Mouse (Mus musculus): ENCODE data around the gene Hes6. TPM values are rescaled to one million over a fixed set of nuclear protein-coding genes. Genes with fewer than 3 reads are reported as not detected.

Gene Hes6
- total RNA-seq, 4 experiments from 2014 or later: 17.5 to 22.3 (median 21.8) TPM

DNA sequence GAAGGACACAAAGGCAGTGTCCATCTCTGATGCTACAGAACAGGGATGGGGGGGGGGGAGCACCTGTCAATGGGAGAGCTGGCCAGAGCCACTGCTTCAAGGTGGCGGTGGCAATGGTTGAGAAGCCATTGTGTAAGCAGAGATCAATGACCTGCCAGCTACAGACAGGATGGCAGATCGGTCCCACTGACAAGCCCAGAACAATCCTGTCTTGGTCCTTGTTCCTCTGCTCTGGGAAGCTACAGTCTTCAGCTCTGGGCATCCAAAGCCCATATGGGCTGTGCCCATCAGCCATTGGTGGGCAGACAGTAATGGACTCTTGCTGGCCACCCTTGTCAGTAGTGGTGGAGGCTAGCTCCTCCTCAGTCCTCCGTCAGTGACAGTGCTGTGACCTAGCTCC, 28.0 kb upstream of the Hes6 start:
- no peak for DNase-seq (ENCODE audit: low spot score in 2 of 2)

DNA sequence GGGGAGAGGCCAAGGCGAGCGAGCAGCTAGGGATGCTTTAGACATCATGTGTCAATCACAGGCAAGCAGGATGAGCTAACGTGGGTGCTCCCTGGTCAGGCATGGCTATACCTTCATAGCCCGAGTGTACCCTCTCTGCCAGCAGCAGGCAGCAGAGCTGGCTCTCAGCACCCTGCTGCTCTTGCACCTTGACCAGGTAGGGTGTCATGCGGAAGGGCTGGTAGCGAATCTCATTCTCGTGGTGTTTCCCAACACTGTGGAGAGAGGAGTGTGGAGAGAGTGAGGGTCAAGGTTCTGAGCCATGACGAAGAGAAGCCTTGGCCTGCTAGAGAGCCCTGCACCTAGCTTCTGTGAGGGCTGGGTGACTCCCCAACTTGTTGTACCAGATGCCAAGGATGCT, 25.9 kb upstream of the Hes6 start:
- no peak for DNase-seq (ENCODE audit: low spot score in 2 of 2)

DNA sequence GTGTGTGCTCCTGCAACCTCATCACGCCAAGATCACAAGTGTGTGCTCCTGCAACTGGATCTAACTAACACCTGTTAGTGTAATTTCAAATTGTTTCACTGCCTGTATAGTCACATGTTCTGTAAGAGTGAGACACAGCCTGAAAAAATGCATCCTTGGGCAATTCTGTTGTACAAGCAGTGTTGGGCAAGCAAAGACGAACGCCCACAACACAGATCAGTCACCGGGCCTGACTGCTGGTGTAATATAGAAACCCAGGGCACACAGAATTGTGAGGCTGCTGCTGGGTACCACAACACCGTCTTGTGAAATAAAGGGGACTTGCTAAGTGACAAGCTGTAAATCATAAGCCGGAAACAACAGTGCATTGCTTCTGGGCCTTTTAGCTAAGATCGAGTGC, 23.7 kb upstream of the Hes6 start:
- DNase-seq (ENCODE audit: low spot score in 2 of 2): no peak

DNA sequence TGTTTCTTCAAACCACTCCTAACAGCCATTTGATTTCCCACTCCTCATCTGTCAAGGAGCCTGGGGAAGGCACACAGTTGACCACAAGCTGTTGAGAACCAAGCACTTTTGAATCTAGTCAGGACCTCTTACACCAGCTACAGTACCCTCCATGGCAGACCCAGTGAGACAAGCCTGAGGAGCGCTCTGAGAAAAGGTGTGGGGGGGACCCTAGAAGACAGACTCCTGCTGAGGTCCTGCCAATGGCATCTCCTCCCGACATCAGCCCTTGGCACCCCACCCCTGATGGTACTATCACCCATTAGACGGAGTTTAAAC, 23.2 kb upstream of the Hes6 start:
- no peak for DNase-seq (ENCODE audit: low spot score in 2 of 2)

DNA sequence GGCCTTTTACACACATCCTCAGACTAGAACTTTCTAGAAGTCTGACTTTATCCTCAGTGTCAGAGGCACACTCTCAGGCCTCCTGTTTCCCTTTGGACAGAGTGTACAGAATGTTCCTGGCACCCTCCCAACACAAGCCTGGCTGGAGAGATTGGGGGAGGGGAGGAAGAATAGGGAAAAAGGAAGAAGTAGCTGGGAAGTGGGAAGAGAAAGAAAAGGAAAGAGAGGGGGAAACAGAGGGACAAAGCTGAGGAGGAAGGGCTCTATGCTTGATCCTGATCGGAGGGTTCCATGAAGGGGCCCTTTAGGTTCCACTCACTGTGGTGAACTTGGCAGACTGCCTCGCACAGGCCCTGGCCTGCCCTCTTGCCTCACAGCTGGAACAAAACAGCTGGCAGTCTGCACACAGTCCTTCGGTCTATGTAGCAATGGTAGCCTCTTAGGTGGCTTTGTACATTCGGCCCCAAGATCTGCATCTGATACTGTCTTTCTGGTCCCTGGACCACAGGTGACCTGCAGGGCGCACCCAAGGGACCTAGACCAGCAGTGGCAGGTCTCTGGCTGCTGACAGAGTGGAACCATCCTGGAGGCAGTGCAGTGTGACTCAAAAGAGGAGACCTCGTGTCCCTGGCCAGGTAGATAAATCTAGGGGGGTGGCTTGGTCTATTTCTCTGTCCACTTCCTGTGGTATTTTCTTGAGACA, 22.7 kb upstream of the Hes6 start:
- DNase-seq (ENCODE audit: low spot score in 2 of 2): no peak

DNA sequence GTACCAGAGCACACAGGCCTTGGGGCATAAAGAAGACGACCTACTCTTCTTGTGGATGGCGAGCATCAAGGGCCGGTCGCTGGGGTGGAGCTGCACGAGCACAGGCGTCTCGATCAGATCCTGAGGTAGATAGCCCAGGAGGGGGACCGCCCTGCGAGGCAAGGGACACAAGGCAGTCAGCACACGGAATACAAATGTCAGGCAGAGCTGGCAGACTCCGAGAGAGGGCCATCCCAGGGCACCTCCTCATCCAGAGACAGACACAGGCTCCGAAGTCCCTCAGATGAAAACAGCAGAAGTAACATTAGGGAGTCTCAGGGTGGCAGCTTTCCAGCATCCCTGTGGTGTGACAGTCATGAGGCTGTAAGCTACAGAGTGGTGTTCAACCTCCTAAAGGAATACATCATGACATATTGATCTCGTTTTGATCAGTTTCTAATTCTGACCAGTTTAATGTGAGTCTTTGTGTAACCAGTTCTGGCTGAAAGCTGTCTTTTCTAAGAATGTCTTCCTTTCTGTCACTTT, 21.8 kb upstream of the Hes6 start:
- DNase-seq (ENCODE audit: low spot score in 2 of 2): no peak

DNA sequence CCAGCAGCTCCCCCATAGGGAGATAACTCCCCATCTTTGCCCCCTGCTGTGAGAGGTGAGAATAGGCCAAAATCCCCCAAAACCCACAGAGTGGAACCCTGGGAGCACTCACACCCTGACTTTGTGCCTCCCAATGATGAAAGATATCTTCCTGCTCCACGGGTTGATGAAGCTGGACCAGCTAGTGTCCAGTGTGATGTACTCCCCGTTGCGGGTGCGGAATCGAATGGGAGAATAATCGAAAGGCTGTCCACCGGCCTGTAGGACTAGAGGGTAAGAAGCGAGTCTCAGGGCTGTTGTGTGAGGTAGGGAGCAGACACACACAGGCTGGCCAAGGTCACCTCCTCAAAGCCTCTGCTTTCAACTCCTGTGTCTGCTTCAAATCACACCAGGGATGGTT, 21.1 kb upstream of the Hes6 start:
- no peak for DNase-seq (ENCODE audit: low spot score in 2 of 2)

DNA sequence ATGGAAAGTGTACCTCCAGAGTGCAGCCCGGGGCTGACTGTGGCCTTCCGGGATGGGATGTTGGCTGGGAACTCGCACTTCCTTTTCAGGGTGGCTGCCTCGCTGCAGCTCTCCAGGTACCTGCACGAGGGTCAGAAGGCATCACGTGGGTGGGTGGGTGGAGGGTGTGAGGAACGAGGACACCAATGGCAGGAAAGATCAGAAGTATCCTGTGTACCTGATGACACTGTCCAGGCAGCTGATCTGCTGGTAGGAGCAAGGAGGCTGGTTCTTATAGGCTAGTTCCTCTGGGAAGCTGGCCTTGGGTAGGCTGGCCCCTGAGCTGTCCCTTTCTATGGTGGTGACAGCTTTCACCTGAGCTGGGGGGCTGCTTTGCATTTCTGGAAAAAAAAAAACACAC, 16.9 kb upstream of the Hes6 start:
- no peak for DNase-seq (ENCODE audit: low spot score in 2 of 2)

DNA sequence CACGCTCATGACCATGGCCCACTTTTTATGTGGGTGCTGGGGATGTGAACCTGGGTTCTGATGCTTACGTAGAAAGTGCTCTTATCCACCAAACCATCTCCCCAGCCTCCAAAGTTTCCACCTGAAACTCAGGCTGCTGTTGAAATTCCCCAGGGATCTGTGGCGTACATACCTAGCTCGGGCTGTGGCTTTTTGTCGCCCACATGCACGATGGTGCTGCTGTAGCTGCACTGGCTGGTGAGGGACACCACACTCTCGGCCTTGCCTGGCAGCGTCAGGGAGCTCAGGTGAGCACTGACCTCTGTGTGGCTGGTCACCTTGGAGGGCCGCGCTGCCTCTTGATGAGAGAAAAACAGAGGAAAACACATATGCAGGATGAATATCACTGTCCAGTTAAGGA, 15.4 kb upstream of the Hes6 start:
- no peak for DNase-seq (ENCODE audit: low spot score in 2 of 2)

DNA sequence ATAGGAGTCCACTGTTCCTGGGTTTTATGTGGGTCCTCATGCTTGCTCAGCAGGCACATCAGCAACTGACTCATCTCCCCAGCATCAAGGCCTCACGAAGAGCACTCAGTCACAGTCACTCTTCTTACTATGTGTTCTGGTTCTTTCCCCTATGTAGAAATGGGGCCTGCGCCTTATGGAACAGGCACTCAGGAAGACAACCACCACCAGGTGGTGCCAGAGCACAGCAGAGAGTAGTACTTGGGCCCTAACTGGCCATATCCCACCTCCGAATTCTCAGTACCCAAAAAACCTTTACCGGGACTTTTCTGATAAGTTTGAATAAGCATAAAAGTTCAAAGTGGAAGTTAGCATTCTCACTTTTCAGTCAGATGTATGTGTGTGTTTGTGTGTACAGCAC, 14.8 kb upstream of the Hes6 start:
- DNase-seq (ENCODE audit: low spot score in 2 of 2): peak in 1 of 2 experiments; percentile 57

DNA sequence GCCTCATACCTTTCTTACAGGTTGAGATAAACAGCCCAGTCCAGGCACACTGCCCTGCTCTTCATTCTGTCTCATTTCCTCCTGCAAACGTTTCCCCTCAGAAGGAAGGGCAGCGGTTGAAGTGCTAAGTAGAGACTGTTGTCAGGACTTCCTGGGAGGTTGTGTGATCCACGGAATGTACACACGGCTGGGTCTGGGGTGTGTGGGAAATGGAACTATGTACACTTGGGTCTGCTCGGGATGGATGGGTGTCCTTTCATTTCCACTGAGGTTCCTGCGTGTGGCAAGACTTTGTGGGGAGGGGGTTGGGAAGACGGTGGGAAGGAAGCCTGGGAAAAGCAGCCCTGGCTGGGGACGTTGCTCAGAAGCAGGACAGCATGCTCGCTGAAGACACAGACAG, 12.6 kb upstream of the Hes6 start:
- no peak for DNase-seq (ENCODE audit: low spot score in 2 of 2)

DNA sequence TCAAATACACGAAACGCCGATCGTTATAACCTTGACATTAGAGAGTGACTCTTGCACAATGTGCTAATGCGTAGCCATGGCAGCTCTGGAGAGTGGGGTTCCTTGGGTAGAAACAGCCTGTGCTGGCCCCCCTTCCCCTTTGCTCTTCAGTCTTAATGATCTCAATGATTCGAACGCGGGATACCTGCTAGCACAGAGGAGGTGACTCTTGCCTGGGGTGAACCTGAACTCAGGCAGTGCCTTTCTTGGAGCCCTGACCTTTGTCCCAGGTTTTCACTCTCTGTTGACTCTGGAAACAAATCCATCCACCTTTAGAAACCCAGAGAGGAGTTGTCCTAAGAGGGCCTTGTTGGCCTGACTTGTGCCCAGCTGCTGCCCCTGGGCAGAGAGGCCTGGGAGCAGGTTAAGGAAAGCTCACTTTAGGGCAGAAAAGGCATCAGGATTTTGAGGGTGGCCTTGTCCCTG, 6.8 kb upstream of the Hes6 start:
- DNase-seq (ENCODE audit: low spot score in 2 of 2): no peak

DNA sequence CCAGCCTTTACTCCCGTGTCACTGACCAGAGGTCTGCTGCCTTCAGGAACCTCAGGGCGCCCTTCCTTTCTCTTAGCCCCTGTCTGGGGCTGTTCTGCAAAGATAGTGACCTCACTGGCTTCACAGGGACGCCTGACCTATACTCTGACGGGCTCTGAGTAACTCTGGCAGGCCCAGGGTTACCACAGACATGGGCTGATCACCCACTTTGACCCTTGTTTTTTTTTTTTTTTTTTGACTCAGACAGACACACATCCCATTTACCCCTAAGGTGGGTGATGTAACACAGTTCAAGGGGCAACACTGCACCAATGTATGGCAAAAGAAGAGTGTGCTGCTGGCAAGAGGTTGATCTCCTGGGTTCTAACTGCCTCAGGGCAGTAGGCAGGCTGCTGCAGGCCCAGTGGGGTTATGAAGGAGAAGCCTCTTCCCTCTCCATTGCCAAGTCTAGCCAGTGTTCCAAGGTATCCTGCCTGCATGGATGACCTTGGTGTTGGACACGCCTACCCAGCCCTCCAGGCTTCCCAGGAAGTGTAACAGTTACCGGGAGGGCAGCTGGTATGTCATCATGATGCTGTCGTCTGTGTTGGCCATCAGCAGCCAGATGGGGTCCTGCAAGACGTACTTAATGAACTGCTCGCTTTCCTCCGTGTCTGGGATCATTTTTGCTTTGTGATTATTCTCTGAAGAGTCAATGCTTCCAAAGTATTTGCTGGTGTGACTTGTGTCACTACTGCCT, 6.2 kb upstream of the Hes6 start:
- no peak for DNase-seq (ENCODE audit: low spot score in 2 of 2)

DNA sequence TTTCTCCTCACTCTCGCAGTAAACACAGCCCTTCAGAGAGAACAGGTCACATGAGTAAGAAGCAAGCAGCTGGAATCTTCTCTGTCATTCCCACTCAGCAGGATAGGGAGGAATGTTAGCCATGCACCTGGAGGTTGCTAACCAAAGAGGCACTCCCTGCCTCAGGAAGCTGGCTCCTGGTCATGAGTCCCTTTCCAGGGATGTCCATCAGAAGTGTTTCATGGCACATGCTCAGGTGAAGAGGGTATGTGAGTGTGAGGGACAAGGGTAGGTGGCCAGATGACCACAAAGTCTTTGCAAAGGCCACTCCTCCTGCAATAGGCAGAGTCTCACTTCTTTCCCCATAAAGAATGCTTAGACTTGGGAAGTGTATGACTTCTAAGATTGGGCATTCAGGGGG, 4.2 kb upstream of the Hes6 start:
- no peak for DNase-seq (ENCODE audit: low spot score in 2 of 2)

DNA sequence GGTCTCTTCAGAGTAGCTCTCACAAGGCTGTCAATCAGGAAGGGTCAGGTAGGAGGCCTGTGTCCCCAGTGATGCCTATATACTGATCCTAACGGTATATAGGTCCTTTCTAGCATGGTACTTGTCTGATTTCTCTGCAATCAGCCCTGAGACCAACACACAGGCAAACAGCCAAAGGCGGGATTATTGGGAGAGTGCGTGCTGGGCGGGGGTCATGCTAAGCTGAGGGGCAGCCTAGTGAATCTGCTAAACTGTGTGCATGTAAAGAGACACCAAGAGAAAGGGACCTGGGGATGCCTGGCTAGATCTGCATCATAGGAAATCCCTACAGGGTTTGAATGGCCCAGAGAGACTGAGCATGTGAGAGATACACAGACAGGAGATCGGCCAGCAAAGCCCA, 1.5 kb upstream of the Hes6 start:
- no peak for DNase-seq (ENCODE audit: low spot score in 2 of 2)

DNA sequence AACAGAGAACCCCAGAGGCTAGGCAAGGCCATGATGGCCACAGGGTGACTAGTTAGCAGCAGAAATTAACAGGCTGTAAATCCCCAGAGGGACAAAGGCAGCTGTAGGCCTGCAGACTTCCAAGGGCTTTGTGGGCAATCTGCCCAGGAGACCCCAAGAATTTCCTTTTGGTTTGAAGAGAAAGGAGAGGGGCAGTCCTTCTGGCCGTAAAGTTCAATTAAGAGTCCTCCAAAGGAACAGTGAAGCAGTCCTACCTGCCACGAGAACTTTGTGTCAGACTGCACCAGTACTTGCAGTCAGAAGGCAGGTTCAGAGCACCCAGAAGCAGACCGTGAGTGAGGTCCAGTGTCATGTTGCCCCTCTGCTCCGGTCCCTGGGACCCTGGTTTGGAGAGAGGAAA, 1.1 kb upstream of the Hes6 start:
- DNase-seq (ENCODE audit: low spot score in 2 of 2): no peak

DNA sequence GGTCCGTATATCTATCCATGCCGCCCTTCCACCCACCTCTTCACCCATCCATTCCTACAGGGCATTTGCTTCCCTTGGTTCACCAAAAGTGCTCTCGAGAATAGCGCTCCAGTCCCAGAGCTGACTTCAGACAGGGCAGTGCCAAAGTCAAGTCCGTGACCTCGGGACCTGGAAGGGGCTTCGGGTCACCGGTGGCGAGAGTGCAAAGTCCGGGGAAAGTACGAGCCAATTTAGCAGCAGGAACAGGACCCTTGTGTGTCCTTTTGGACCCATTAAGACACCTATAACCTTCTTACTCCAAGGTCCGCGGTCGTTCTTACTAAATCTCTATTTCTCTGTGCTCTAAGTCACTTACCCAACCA, 321 bp downstream of the Hes6 start:
- DNase-seq (ENCODE audit: low spot score in 2 of 2): no peak

DNA sequence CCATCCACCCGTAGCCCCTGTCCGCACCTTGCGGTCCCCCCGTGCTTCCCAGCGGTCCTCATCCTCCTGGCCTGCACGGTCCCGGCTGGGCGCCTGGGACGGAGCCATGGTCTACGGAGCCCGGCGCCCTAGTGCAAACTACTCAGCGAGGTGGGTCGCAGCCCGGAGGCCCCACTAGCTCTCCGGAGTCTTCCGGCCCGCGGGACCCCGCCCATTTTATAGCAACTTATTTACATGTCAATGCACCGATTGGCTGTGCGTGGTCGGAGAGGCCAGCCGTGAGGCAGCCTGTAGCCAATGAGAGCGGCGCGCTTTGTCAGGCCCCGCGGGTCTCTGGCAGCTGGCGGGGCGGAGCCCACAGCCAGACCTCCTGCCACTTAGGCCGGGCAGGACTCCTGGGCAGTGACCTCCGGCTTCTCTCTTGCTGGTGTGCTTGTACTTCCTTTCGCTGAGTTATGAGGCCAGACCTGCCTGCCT, 770 bp downstream of the Hes6 start:
- peak; percentile 78 to 93 for DNase-seq (ENCODE audit: low spot score in 2 of 2)

DNA sequence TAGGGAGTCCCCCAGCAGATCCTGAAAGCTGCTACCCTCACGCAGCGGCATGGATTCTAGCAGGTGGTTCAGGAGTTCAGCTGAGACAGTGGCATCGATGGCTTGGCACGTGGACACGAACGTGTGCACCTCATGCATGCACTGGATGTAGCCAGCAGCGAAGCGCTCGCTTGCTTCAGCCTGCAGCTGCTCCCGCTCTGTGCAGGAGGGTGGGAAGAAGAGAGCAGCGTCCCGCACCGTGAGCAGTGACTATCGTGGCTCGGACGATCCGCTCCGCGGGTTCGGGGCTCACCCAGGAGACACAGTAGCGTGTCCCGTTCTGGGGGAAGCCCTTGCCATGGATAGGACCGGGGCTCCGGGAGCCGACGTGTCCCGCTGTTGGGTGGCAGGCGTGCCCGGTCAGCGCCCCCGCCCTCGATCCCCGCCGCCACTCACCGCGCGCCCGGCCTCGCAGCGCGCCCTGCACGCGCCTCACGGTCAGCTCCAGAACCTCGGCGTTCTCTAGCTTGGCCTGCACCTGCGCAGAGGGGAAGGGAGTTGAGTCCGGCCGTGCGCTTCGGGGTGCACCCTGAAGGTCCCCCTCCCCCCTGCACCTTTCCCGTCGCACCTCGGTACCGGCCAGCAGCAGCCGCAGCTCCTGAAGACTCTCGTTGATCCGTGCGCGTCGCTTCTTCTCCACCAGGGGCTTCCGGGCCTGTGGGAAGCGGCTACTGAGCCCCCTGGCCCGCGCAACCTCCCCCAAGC, 1.4 kb downstream of the Hes6 start:
- DNase-seq (ENCODE audit: low spot score in 2 of 2): no peak

DNA sequence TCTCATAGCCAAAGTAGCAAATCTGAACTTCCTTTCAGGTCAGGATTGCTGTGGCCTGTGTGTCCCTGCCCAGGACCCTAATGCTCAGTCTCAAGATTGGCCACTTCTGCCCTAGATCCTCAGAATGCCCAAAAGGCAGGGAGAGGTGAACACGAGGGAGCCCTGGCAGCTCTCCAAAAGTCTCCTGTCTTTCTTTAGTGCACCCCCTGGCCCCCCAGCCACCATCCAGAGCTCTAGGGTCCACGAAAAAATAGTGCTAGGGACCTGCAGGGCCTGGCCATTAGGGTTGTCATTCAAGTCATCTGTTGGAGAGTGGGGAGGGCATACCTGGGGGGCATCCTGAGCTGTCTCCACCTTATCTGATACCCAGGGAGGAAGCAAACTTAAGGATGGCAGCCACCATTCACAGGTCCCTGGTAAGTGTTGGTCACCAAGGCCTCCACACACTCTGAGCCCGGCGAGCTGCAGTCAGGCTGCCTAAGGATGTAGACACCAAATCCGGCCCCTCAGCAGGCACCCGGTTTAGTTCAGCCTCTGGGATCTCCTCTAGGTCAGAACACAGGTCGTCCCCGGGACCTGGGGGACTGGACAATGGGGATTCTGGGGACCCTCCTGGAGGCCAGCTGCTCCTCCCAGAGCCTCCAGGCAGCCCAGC, 2.1 kb downstream of the Hes6 start:
- no peak for DNase-seq (ENCODE audit: low spot score in 2 of 2)

DNA sequence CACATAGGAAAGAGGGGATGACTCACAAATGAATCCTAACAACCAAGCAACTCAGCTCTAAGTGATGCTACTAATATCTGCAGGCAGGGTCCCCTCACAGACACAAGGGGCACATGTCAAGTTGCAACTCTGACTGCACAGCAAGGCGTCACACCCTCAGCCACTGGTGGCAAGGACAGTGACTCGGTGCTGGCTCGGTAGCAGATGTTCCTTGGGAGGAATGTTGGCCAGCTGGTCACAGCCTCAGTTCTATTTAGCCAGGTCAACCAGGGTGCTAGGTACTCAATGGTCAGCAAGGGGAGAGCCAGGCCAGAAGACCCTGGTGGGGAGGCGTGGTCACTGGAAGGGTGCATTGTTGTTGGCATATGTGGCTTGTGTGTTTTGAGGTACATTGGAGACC, 6.0 kb downstream of the Hes6 start:
- DNase-seq (ENCODE audit: low spot score in 2 of 2): no peak
